Mouse (Mus musculus) urinary bladder, postnatal 10 days (tissue): ENCODE results near the gene Gpr37l1.

Source experiments
- DNase-seq: peaks from one replicate; pipeline ENCODE4 v3.0.0; 2022; ENCODE audit warnings: low spot score

The Gpr37l1 gene

DNA sequence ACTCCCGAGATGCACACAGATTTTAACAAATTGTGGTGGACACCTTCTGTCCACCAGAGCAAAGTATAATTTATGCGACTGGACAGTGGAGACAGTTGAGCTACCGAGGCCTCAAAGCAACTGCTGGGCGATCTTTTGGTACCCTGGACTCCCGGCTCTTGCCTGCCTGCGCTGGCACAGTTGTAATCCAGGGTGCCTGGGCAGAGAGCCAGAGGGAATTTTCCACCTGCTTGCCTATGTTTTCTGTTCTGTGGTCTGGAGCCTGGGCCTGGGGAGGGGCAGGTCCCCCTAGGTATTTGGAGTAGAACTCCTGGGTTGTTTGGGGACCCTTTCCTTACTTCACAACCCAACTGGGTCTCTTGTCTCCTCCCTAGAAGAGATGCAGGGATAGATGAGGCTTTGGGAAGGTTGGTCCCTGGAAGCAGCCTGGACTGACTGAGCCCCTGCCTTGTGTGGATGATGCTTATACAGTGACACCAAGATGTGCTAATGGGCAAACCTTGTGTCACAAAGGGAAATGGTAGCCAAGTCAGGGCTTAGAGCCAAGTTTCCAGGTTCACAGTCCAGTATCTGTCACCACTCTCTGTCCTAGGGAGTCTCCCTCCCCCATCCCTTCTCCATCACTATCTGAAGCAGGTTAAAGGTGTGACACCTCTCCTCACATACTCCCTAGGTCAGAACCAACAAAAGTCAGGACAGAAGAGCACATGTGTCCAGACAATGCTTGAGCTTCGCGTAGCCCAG, 14.6 kb upstream of the Gpr37l1 start:
- no peak for DNase-seq

GRCm38 (mm10) chr1:135181275-135181674, 13.8 kb upstream of the Gpr37l1 start:
- no peak for DNase-seq

DNA sequence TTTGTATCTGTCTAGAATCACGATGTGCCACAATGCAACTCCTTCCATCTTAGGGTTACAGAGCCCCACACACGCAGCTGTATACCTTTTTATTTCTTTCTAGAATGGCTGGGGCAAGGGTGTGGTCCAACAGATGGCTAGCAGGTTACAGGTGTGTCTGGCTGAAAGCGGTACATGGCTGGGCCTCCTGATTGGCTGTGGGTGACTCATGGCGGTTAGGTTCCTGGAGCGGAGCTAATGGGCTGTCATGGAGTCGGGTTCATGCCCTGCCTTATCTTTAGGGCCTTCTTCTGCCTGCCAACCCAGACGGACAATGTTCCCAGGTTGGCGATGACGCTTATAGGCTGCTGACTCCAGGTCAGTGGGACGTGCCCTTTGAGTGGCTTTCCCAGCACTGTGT, 13.3 kb upstream of the Gpr37l1 start:
- no peak for DNase-seq

DNA sequence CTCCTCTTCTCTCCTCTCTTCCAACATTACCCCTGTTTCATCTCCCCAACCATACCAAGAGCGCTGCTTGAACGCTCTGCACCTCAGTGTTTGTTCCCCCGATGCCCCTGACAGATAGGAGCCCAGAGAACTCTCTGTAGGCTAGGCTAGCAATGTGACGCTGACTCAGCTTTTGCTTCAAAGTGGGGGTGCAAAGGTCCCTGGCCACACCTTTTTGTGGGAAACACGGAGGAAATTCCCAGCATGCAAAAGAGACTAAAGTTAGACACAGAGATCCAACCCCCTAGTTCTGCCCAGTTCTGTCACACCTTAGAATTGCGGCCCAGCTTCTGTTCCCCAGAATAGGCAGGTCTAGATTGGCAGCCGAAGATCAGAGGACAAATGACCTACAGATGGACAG, 11.4 kb upstream of the Gpr37l1 start:
- no peak for DNase-seq

GRCm38 (mm10) chr1:135177724-135178123, 10.2 kb upstream of the Gpr37l1 start:
- DNase-seq = no peak

- no peak for DNase-seq
These were observed 7.7 kb upstream of the Gpr37l1 start for GRCm38 (mm10) chr1:135175176-135175575.

DNA sequence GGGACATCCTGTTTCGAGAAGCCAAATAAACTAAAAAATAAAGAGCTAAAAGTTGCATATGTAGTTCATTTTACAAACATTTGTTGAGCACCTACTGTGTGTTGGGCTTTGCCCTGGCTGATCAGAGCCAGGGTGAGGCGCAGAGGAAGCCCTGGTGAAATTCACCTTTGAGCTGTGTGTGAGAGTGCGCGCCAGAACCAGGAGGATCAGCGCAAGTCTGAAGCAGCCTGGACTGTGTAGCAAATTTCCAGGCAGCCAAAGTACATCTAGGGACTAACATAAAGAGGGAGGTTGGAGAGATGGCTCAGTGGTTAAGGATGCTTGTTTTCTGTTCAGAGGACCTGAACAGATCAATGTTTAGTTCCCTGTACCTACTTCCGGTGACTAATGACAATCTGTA, 5.8 kb upstream of the Gpr37l1 start:
- no peak for DNase-seq

DNA sequence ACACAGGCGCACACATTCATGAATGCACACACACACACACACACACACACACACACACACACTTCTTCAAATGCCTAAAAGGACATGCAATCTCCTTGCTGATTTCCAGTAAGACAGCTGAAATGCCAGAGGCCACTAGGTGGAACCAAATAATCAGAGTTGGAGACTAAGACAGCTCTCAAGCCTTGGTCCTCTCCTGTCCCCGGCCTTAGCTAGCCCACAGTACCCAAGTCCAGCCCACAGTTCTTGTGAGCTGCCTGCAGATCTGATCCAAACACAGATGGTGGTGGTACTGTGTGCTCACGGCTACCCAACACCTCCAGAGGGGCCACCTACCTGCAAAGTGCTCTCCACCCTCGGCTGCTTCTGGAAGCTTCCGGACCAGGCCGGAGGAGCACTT, 4.5 kb upstream of the Gpr37l1 start:
- DNase-seq = no peak

- no peak for DNase-seq
These were observed 3.7 kb upstream of the Gpr37l1 start for GRCm38 (mm10) chr1:135171202-135171601.

GRCm38 (mm10) chr1:135170299-135170698, 2.8 kb upstream of the Gpr37l1 start:
- DNase-seq = no peak

DNA sequence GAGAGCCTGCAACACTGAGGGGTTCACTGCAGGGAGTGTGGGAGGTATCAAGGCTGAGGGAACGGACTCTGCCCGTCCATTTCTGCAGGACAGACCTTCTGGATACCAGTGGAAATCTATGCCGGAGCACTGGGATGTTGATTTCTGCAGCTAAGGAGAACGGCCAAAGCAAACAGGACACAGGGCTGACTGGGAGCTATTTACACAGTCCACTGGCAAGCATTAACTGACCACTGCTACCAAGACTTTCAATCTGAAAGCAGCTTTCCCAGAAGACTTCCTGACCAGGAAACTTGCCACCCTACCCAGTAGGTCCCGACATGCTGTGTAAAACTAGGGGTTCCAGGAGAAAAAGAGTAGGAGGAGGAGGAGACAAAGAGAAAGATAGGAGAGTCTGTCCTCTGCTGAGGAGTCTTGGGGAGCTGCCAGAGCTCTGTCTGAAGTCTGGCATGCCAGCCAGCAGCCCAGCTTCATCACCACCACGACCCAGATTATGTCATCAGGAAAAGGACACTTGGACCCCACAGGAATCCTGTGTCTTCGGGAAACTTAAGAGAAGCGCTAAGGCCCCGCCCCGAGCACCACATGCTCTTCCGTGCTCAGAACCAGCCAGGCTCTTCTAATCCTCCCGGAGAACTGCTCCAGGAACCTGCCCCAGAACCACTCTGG, 2.2 kb upstream of the Gpr37l1 start:
- DNase-seq = no peak

DNA sequence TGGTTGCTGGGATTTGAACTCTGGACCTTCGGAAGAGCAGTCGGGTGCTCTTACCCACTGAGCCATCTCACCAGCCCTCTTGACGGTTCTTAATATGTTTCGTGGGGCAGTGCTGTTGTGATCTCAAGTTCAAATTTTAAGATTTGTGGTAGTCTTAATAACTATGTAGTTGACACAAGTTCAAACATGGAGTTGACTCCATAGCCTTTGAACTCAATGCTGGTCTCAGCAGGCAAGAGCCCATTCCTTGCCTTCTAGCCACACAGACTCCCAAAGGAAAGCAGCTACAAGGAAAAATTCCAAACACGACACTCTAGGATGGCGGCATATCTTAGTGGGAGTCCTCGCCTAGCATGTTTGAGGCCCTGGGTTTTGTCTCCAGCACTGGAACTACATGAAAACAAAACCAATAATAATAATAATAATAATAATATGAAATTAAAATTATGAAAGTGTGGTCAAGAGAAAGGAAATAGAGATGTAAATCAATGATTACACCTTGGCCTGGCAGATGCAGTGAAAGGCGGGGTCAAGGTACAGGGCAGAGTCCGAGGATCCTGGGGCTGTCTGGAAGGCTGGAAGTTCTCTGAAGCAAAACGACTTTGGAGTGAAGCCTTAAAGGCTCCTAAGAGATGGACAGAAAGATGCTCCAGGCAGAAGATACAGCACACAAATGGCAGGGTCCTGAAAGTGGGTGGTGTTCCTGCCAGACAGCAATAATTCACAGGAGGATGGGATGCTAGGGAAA, 1.1 kb upstream of the Gpr37l1 start:
- DNase-seq = no peak

DNA sequence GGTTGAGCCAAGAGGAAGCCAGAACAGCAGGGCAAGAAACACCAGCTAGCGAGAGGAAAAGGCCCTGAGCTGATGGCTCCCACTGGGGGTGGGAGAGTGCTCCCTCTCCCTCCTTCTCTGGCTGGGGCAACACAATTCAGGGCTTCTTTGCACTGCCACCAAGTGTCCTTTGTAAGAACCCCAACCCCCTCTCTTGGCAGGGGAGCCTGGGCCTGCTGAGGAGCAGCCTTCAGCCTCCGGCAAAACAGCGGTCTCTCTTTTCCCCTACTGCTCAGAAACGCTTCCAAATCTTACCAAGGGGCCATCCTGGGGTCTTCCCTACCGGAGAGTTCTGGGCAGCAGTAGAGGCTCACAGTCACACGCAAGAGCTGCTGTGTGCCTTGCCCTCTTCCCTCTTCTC, 4.8 kb downstream of the Gpr37l1 start:
- DNase-seq = no peak

DNA sequence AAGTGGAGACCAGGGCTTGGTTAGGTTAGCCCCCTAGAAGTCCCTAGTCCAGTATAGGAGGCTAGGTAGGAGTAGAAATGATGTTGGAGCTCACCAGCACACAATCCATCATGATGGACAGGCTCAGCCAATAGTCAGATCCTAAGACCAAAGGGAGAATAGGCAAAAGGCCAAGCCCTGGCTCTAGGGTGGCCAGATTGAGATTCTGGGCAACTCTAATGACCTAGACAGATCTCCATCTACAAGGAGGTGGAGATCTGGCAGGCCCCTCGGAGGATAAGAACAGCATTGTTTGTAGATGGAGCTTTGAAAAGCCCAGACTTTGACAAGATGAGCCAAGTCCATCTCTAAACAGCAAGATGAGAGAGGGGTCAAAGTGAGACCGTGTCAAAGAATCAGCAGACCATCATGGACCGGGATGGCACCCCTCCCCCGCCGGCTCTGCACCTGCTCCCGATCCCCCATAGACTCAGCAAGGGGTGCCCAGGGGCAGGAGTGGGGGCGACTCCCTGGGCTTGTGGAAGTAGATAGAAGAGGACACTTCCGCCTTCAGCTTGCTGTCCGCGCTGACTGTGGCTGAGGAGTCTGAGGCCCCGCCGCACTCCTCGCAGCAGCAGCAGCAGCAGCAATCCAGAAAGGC, 7.0 kb downstream of the Gpr37l1 start:
- DNase-seq = no peak

DNA sequence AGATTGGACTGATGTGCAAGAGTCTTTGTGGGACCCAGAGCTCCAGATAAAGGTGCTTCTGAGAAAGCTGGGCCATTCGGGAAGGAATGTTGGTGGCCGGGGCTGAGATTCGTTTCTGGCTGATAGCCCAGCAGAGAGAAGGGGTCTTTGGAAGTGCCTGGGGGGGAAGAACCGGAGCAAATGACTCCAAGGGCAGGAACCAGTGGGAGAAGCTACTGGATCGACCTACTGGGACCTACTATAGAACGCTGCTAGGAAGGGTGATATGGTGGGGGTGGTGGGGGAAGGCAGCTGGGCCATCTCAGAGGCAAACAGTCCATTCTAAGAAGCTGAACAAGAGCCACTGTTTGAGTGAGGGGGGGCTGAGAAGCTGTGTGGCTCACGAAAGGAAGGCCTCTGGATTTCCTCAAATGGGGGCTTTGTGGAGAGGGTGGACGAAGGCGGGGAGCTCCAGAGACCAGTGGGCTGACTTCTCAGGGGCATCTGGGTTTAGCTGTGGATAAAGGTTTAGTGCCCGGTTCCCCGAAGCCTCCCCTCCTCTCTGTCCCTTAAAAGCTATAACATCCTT, 7.8 kb downstream of the Gpr37l1 start:
- no peak for DNase-seq

DNA sequence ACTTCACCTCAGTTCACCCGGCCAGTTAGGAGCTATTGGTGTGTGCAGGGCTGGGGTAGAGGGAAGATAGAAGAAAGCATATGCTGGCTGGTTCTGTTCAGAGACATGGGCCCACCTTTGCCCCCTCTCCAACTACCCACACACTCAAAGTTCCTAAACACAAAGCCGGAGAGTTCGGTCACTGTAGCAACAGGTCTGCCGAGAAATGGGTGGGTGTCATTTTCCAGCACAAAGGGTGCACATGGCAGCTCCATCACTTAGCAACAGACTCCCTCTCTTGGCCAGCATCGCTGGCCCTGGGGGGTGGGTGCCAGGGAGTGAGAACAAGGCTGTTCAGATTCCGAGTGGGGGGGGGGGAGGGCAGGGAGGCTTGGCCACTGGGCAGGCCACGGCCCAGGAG, 8.4 kb downstream of the Gpr37l1 start:
- DNase-seq = no peak

DNA sequence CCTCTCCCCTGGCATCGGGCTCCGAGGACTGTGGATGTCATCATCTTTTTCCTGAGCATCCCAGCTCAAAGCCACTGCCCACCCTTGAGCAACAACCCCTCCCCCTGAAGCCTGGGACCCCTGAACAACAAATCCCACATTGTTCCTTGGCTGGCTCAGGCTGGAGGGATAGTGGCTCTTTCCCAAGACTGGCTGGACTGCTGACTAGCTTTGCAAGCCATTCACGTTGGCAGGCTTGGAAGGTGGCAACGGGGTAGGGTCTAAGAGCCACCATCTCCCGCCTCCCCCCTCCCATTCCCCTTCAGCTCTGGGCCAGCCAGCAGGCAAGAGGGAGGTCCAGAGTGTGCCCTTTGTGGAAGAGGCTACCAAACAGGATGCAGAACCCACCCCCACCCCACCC, 8.8 kb downstream of the Gpr37l1 start:
- no peak for DNase-seq

GRCm38 (mm10) chr1:135156300-135156699, 11.2 kb downstream of the Gpr37l1 start:
- DNase-seq = no peak

DNA sequence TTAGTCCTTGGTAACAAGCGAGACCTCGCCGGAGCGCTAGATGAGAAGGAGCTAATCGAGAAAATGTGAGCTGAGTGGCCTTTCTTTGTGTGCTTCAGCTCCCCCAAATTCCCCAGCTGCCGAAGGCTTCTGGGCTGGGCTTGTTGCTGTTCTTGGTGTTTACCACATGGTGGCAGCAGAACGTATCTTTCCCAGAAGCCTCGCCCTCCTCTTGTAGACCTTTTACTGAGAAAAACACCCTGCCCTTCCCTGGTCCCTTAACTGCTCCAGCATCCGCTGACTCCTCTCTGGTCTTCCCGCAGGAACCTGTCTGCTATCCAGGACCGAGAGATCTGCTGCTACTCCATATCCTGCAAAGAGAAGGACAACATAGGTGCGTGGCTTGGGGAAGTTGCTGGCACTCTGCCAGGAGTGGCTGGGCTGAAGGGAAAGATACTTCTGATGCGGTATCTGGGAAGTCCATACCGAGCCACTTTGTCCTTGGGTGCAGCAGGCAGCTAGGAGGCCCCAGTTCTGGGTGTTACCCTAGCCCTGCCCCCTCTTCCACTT, 13.0 kb downstream of the Gpr37l1 start:
- DNase-seq = no peak

- DNase-seq = no peak
These were observed 13.5 kb downstream of the Gpr37l1 start for GRCm38 (mm10) chr1:135154011-135154410.

DNA sequence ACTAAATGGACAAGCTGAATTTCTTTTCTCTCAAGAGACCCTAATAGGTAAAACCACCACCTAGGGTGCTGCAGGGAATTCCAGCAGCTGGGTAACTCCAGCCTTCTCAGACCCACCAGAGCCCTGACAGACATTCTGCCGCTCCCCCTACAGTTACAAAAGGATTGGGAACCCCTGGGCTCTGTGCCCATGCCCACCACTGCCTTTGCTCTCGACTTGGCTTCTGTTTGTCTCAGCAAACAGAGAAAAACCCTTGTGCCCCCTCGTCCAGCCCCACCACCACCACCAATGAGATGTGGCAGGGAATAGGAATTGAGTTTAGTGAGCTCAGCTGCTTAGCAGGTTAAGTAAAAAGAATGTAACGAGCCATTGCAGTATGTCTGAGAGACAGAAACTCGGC, 18.5 kb downstream of the Gpr37l1 start:
- DNase-seq = no peak

DNA sequence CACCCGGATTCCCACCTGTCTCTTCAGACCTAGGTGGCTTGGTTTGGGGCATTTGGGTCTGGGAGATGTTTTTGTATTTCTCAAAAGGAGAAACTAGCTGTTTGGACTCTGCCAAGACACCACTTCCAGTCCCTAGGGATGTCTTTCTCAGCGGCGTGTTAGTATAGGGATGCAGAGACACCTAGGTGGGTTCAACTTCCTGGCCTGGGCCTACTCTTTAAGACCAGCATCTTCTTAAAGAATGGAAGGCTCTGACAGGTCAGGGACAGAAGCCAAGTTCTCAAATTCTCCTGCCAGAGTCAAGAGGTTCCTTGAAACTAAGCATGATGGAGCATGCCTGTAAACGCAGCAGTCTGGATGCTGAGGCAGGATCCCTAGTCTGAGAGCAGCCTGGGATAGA, 19.0 kb downstream of the Gpr37l1 start:
- no peak for DNase-seq
